Mouse (Mus musculus) lung, embryonic 15.5 days (tissue): ENCODE measurements at regions not wholly inside any gene's neighbourhood (a gene's known extent, or its start where the extent isn't known, plus 50 kb on each side); places are given as distances from the start of the nearest gene placed in this dataset.

Experiments used
- ATAC-seq: fragments of 200-750 bp; cut with Nextera tagmentation; 2 replicates; pipeline ENCODE4 v1.8.0; 2017; ENCODE audit warnings: moderate number of reproducible peaks, borderline replicate concordance; ENCODE audit not compliant: low FRiP score, low TSS enrichment; ENCODE audit errors: extremely low read depth
- H3K27ac ChIP-seq: fragments of 300-500 bp; sonication (generic); 2 replicates; pipeline ENCODE4 v1.5.1; 2015; ENCODE audit warnings: moderate library complexity, mild to moderate bottlenecking, inconsistent platforms
- H3K27me3 ChIP-seq: fragments of 300-500 bp; sonication (generic); 2 replicates; pipeline ENCODE4 v1.6.1; 2015; ENCODE audit warnings: inconsistent platforms
- H3K36me3 ChIP-seq: fragments of 300-500 bp; sonication (generic); 2 replicates; pipeline ENCODE4 v1.6.1; 2015; ENCODE audit warnings: inconsistent platforms
- H3K4me1 ChIP-seq: fragments of 300-500 bp; sonication (generic); 2 replicates; pipeline ENCODE4 v1.6.1; 2015; ENCODE audit warnings: inconsistent platforms
- H3K4me2 ChIP-seq: fragments of 300-500 bp; sonication (generic); 2 replicates; pipeline ENCODE4 v1.6.1; 2015; ENCODE audit warnings: inconsistent platforms, mild to moderate bottlenecking, moderate library complexity
- H3K4me3 ChIP-seq: fragments of 300-500 bp; sonication (generic); 2 replicates; pipeline ENCODE4 v1.5.1; 2015; ENCODE audit warnings: mild to moderate bottlenecking, inconsistent platforms
- H3K9ac ChIP-seq: fragments of 300-500 bp; sonication (generic); 2 replicates; pipeline ENCODE4 v1.6.1; 2015; ENCODE audit warnings: inconsistent platforms
- H3K9me3 ChIP-seq: fragments of 300-500 bp; sonication (generic); 2 replicates; pipeline ENCODE4 v1.6.1; 2016; ENCODE audit warnings: inconsistent platforms
- WGBS: fragments of 180-500 bp; shearing (Covaris S2); methylation state at CpG from one replicate; pipeline ENCODE4 v1.1.7; 2015; 5-methylcytosine and 5-hydroxymethylcytosine counted together

DNA sequence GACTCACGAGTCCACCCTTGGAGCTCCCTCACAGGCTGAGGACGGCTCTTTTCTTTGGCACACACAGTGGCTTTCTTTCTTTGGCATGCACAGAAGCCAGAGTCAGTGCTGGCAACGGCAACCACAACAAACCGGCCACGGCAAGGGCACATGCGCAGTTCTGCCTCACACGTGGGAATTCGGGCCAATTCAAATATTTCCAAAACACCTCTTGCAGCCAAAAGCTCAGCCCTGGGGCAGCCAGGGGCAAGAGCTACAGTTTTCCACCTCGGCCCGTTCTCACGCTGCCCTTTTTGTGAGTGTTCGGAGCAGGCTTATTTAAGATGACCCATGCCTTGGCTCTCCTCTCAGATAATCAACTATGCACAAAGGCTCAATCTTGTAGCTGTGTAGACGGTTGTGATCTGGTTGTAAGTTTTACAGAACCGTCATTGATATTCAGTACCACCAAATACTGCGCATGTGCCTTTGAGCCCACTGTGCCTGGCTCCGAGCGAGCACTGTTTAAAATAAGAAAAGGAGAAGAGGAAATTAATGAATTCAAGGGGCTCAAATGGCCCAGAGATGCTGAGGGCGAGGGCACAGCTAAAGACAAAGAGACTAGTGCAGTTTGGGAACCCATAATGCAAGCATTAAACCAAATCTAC is 111.1 kb downstream of the Dyrk2 start:
- ATAC-seq: peak; percentile 77
- no peaks in the 10 kb centered on the region for H3K9me3 ChIP-seq
- H3K9ac ChIP-seq: no peak overlapping the region
- no peak overlapping the region for H3K27ac ChIP-seq
- 57% methylated on average over 18 of the region's 18 CpGs for WGBS
- H3K4me2 ChIP-seq: peak overlapping the region; percentile 7; the same call in 1 of the 2 replicates
- no peaks in the 10 kb centered on the region for H3K36me3 ChIP-seq
- H3K4me3 ChIP-seq: no peak overlapping the region
- H3K4me1 ChIP-seq: peaks cover 17% of the 10 kb centered on the region; the same call in 1 of the 2 replicates
- no peaks in the 10 kb centered on the region for H3K27me3 ChIP-seq

DNA sequence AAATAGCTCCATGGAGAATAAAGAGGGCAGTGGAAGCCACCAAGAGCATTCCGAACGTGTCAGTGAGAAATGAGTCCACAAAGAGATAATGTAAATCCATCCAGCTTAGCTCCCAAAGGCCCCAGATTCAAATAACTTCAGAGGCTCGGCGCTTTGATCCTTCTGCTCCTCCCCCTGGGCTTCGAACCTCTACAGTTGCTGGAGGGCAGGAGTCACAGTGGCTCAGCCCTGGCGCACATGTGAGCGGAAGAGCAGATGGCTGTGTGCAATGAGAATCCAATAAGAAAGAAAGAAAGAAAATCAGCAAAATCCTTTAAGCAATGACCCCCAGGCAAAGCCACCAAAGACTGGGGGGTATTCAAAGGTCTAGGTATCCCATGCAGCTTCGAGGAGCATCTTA is 109.6 kb downstream of the Dyrk2 start:
- no peak for ATAC-seq
- WGBS: 66% methylated on average over 8 of the region's 8 CpGs

GRCm38 (mm10) chr10:118761101-118761868 is 108.7 kb downstream of the Dyrk2 start:
- H3K27me3 ChIP-seq: no peaks in the 10 kb centered on the region
- H3K27ac ChIP-seq: no peak overlapping the region
- no peaks in the 10 kb centered on the region for H3K36me3 ChIP-seq
- H3K9ac ChIP-seq: no peak overlapping the region
- no peaks in the 10 kb centered on the region for H3K9me3 ChIP-seq
- no peak overlapping the region for H3K4me3 ChIP-seq
- H3K4me1 ChIP-seq: peaks cover 17% of the 10 kb centered on the region; the same call in 1 of the 2 replicates
- peak; percentile 55; the same call in 1 of the 2 replicates for ATAC-seq
- H3K4me2 ChIP-seq: no peak overlapping the region
- 56% methylated on average over 10 of the region's 10 CpGs for WGBS

More for the DNA sequence above, 109.6 kb downstream of the Dyrk2 start:
- Histone ChIP-seq H3K4me2 (no peak overlapping the region), H3K4me1 (peaks cover 17% of the 10 kb centered on the region; the same call in 1 of the 2 replicates), H3K36me3 (no peaks in the 10 kb centered on the region), H3K9me3 (no peaks in the 10 kb centered on the region), H3K27ac (no peak overlapping the region), H3K27me3 (no peaks in the 10 kb centered on the region), H3K4me3 (no peak overlapping the region), H3K9ac (no peak overlapping the region)

DNA sequence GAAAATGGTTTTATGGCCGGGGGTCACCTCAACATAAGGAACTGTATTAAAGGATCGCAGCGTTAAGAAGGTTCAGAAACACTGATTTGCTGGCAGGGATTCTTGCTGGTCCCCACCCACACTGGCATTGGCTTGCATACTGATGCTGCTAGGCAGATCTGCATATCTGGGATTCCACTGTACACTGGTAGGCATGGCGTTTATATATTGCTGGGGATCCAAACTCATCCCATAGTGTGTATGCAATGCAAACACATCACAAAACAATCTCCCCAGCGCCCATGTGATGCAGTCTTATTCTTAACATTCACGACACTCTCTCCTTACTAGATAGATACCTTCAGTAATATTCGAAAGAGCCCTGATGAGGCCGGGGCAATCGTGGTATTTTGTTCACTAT is 105.0 kb downstream of the Dyrk2 start:
- Histone ChIP-seq H3K4me2 (no peak overlapping the region), H3K4me1 (peaks cover 19% of the 10 kb centered on the region), H3K9ac (no peak overlapping the region), H3K9me3 (no peaks in the 10 kb centered on the region), H3K36me3 (no peaks in the 10 kb centered on the region), H3K4me3 (no peak overlapping the region), H3K27me3 (no peaks in the 10 kb centered on the region), H3K27ac (no peak overlapping the region)
- WGBS: 86% methylated on average over 9 of the region's 9 CpGs
- ATAC-seq: no peak

- H3K4me2 ChIP-seq: no peak overlapping the region
- WGBS: 45% methylated on average over 14 of the region's 14 CpGs
- ATAC-seq: no peak; the same call in 1 of the 2 replicates
- H3K9me3 ChIP-seq: no peaks in the 10 kb centered on the region
- H3K4me1 ChIP-seq: peaks cover 14% of the 10 kb centered on the region
- no peak overlapping the region for H3K4me3 ChIP-seq
- no peak overlapping the region for H3K9ac ChIP-seq
- no peak overlapping the region for H3K27ac ChIP-seq
- no peaks in the 10 kb centered on the region for H3K27me3 ChIP-seq
- H3K36me3 ChIP-seq: no peaks in the 10 kb centered on the region
Measured at GRCm38 (mm10) chr10:118765544-118766441, 104.2 kb downstream of the Dyrk2 start.

GRCm38 (mm10) chr10:118766826-118767225 is 103.2 kb downstream of the Dyrk2 start:
- H3K9ac ChIP-seq: no peak overlapping the region
- no peak overlapping the region for H3K27ac ChIP-seq
- H3K4me1 ChIP-seq: peaks cover 6% of the 10 kb centered on the region; the same call in 1 of the 2 replicates
- no peaks in the 10 kb centered on the region for H3K36me3 ChIP-seq
- 52% methylated on average over 7 of the region's 7 CpGs for WGBS
- no peak overlapping the region for H3K4me2 ChIP-seq
- no peaks in the 10 kb centered on the region for H3K27me3 ChIP-seq
- ATAC-seq: no peak
- H3K4me3 ChIP-seq: no peak overlapping the region
- H3K9me3 ChIP-seq: no peaks in the 10 kb centered on the region

DNA sequence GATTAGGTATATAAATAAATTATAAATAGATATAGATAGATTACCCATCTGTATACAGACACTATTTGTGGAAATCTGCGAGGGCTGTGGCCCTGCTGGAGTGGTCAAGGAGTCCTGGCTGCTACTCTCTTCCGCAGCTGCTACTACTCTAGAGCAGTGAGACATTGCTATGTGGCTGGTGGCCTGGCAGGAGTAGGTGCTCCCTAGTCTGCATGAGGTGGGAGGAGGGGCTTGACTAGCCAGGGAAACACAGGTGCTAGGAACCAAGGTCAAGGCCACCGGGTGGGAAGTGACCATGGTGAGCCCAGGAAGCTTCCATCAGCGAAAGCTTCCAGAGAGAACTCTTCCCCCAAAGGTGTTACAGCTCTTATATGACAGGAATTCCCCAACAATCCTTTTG is 100.3 kb downstream of the Dyrk2 start:
- H3K27me3 ChIP-seq: no peaks in the 10 kb centered on the region

GRCm38 (mm10) chr10:118778656-118779055 is 91.4 kb downstream of the Dyrk2 start:
- H3K9me3 ChIP-seq: no peaks in the 10 kb centered on the region
- no peak overlapping the region for H3K4me3 ChIP-seq
- 87% methylated on average over 10 of the region's 10 CpGs for WGBS
- no peak overlapping the region for H3K9ac ChIP-seq
- H3K36me3 ChIP-seq: no peaks in the 10 kb centered on the region
- H3K27me3 ChIP-seq: no peaks in the 10 kb centered on the region
- no peak overlapping the region for H3K27ac ChIP-seq
- ATAC-seq: no peak
- H3K4me1 ChIP-seq: no peaks in the 10 kb centered on the region
- no peak overlapping the region for H3K4me2 ChIP-seq

More for the DNA sequence above, 100.3 kb downstream of the Dyrk2 start:
- no peak for ATAC-seq
- Histone ChIP-seq H3K4me3 (no peak overlapping the region), H3K36me3 (no peaks in the 10 kb centered on the region), H3K9ac (no peak overlapping the region), H3K4me2 (no peak overlapping the region), H3K4me1 (peaks cover 6% of the 10 kb centered on the region; the same call in 1 of the 2 replicates), H3K27ac (no peak overlapping the region), H3K9me3 (no peaks in the 10 kb centered on the region)
- WGBS: 80% methylated on average over 4 of the region's 4 CpGs

GRCm38 (mm10) chr10:118780831-118781569 is 89.0 kb downstream of the Dyrk2 start:
- Histone ChIP-seq H3K36me3 (no peaks in the 10 kb centered on the region), H3K4me1 (no peaks in the 10 kb centered on the region), H3K4me2 (no peak overlapping the region), H3K9ac (no peak overlapping the region), H3K4me3 (no peak overlapping the region), H3K27ac (no peak overlapping the region), H3K9me3 (no peaks in the 10 kb centered on the region), H3K27me3 (no peaks in the 10 kb centered on the region)
- ATAC-seq: no peak
- WGBS: 85% methylated on average over 10 of the region's 10 CpGs

DNA sequence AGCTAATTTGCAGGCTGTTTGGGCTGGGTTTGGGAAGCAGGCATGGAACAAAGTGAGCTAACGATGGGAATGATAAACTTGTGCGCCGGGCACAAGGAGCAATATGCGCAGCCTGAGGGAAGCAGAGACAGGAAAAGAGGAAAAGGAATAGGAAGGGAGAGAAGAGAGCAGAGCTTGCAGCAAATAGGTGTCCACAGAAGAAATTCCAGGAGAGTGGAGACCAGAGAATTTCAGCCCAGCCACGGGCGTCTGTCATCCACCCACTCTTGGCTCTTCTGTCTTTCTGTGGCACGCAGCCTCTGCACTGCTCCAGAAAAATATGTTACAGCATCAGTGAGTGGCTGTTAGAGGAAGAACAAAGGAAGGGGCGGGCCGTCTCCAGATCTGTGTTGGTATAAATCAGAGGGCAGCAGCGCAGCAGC is 88.2 kb downstream of the Dyrk2 start:
- Histone ChIP-seq H3K4me2 (no peak overlapping the region), H3K9ac (no peak overlapping the region), H3K27ac (no peak overlapping the region), H3K4me1 (no peaks in the 10 kb centered on the region), H3K27me3 (no peaks in the 10 kb centered on the region), H3K4me3 (no peak overlapping the region), H3K36me3 (no peaks in the 10 kb centered on the region), H3K9me3 (no peaks in the 10 kb centered on the region)
- ATAC-seq: peak; percentile 67; the same call in 1 of the 2 replicates
- WGBS: 42% methylated on average over 10 of the region's 10 CpGs

DNA sequence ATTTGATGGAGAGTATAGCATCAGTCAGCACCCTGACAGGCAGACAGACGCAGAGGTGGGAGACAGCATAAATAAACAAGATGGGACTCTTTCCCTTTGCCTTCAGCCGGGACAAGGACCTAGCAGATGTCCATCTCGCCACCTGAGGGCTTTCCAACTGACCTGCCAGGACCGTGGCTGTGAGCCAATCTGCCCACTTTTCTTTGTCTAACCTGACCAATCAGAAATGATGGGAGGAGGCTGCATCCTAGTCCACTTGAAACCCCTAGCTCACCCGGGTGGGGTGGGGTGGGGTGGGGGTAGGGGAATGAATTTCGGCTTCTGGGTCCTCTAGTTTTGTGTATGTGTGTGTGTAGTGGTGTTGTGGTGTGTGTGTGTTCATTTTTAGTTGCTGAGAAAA is 87.4 kb downstream of the Dyrk2 start:
- H3K4me1 ChIP-seq: no peaks in the 10 kb centered on the region
- H3K27ac ChIP-seq: no peak overlapping the region
- 44% methylated on average over 6 of the region's 6 CpGs for WGBS
- no peaks in the 10 kb centered on the region for H3K27me3 ChIP-seq
- H3K9me3 ChIP-seq: no peaks in the 10 kb centered on the region
- no peak for ATAC-seq
- H3K9ac ChIP-seq: no peak overlapping the region
- H3K4me3 ChIP-seq: no peak overlapping the region
- no peaks in the 10 kb centered on the region for H3K36me3 ChIP-seq
- H3K4me2 ChIP-seq: no peak overlapping the region
